Mouse (Mus musculus) heart, adult 2 months (tissue): Measurements from ENCODE around the gene Bloc1s5. TPM values are rescaled to one million over a fixed set of nuclear protein-coding genes. Genes with fewer than 3 reads are reported as not detected.
"Not testable (repeated sequence)": the region's sequence is repeated elsewhere in the genome, so short reads cannot be mapped to it uniquely, and the experiment has no call there.

Source experiments
- DNase-seq, 2 experiments: peaks; one replicate each; pipeline ENCODE4 v3.0.0; 2021
- H3K27ac ChIP-seq: fragments of 200-600 bp; 2 replicates; pipeline ENCODE4 v1.8.1; 2022
- H3K27me3 ChIP-seq: fragments of 200-500 bp; 2 replicates; pipeline ENCODE4 v1.6.1; 2012; ENCODE audit warnings: mild to moderate bottlenecking, low read length, inconsistent platforms, mixed read lengths; ENCODE audit not compliant: control insufficient read depth, insufficient read depth
- H3K36me3 ChIP-seq: fragments of 200-500 bp; 2 replicates; pipeline ENCODE4 v1.6.1; 2012; ENCODE audit warnings: low read length, inconsistent platforms; ENCODE audit not compliant: control insufficient read depth, insufficient read depth
- H3K4me1 ChIP-seq: fragments of 200-500 bp; 2 replicates; pipeline ENCODE4 v1.6.1; 2011; ENCODE audit warnings: low read length; ENCODE audit not compliant: control insufficient read depth, insufficient read depth
- H3K4me3 ChIP-seq: fragments of 200-600 bp; 2 replicates; pipeline ENCODE4 v1.8.1; 2022
- H3K79me2 ChIP-seq: fragments of 200-500 bp; replicated peaks from 2 replicates; pipeline ENCODE4 v1.6.1; 2012; ENCODE audit warnings: mild to moderate bottlenecking, inconsistent platforms, low read length, moderate library complexity, mixed read lengths; ENCODE audit not compliant: control insufficient read depth, insufficient read depth
- H3K9ac ChIP-seq: fragments of 200-500 bp; 2 replicates; pipeline ENCODE4 v1.6.1; 2012; ENCODE audit warnings: low read depth, mild to moderate bottlenecking, control low read depth, inconsistent platforms, low read length, mixed read lengths
- CTCF ChIP-seq: fragments of 200-600 bp; IDR thresholded peaks from 2 replicates; pipeline ENCODE4 v1.8.1; 2022; ENCODE audit warnings: antibody characterized with exemption, mild to moderate bottlenecking, moderate library complexity
- EP300 ChIP-seq: fragments of 200-500 bp; IDR thresholded peaks from 2 replicates; pipeline ENCODE4 v1.6.1; 2011; ENCODE audit warnings: low read depth, low read length, control low read depth; ENCODE audit not compliant: insufficient read depth
- POLR2A ChIP-seq: fragments of 200-500 bp; IDR thresholded peaks from 2 replicates; pipeline ENCODE4 v1.6.1; 2011; ENCODE audit warnings: mild to moderate bottlenecking, low read depth, low read length, control low read depth; ENCODE audit not compliant: insufficient read depth
- WGBS: fragments of 180-500 bp; shearing (Covaris S2); methylation state at CpG from one replicate; pipeline ENCODE4 v1.1.7; 2018; 5-methylcytosine and 5-hydroxymethylcytosine counted together
- intact Hi-C: fragments of 180-260 bp; cut with DNase I; formaldehyde crosslinking; loops from one replicate; pipeline ENCODE4 v1.15.1; 2025
- long read RNA-seq: library from polyadenylated mRNA; stranded (forward); transcript quantifications from one replicate; pipeline ENCODE4 v2.0.0, GENCODE M21; 2021
- polyA plus RNA-seq: library from polyadenylated mRNA; depleted of rRNA; stranded (reverse); fragments of >200 nt; gene quantifications from 2 replicates; pipeline ENCODE4 v1.2.3, GENCODE M21; 2012; rRNA removed
- total RNA-seq, 2 experiments: library from RNA; stranded (reverse); gene quantifications; 2 replicates each; pipeline ENCODE4 v1.2.3; 2021

Bloc1s5 gene
- 10 to 100 TPM; 10.5 to 12.0 TPM for total RNA-seq
- 5.2 and 7.9 TPM in 2 replicates for polyA plus RNA-seq
- long read RNA-seq, full-length matches to known transcripts, result 14 of 20 reads
- long read RNA-seq, partial matches to known transcripts, result 0 of 20 reads
- long read RNA-seq, other reads (novel, unspliced or antisense), result 6 of 20 reads

GRCm38 (mm10) chr13:38634800-38635269 is at the start of gene Bloc1s5:
TSS of gene Bloc1s5 (minus strand) at chr13:38635109.
- H3K27ac ChIP-seq, result peak within 1 kb of the TSS; percentile 70
- H3K36me3 ChIP-seq, result no peaks in the 10 kb centered on the region
- intact Hi-C loops, result loop anchor here (10.0 kb wide), 1 partner anchor 430 kb away; the partner anchor contains the start of gene Snrnp48
- no peaks in the 10 kb centered on the region for H3K27me3 ChIP-seq
- TF ChIP-seq POLR2A (peak; percentile 61), CTCF (no peak), EP300 (peak; percentile 80; the same call in 1 of the 2 replicates)
- peak; percentile 93 to 96 for DNase-seq
- under 1% methylated on average over 44 of the region's 44 CpGs for WGBS
- H3K79me2 ChIP-seq, result no peaks in the 10 kb centered on the region
- peak within 1 kb of the TSS; percentile 78 for H3K9ac ChIP-seq
- H3K4me3 ChIP-seq, result peak within 1 kb of the TSS; percentile 80
- no peaks in the 10 kb centered on the region; the same call in 1 of the 2 replicates for H3K4me1 ChIP-seq

- H3K9ac ChIP-seq, result no peak overlapping the region
These were observed 37.4 kb upstream of the Bloc1s5 start for GRCm38 (mm10) chr13:38672336-38672735.

GRCm38 (mm10) chr13:38671451-38671850 is 36.5 kb upstream of the Bloc1s5 start:
- intact Hi-C loops, H3K4me3 ChIP-seq, H3K36me3 ChIP-seq, H3K9ac ChIP-seq, H3K4me1 ChIP-seq, H3K27me3 ChIP-seq, DNase-seq, H3K79me2 ChIP-seq, H3K27ac ChIP-seq: not testable (repeated sequence)
- 86% methylated on average over 6 of the region's 6 CpGs for WGBS

More at GRCm38 (mm10) chr13:38672336-38672735, 37.4 kb upstream of the Bloc1s5 start:
- Histone ChIP-seq H3K79me2 (no peaks in the 10 kb centered on the region), H3K27me3 (no peaks in the 10 kb centered on the region), H3K4me3 (no peak overlapping the region), H3K36me3 (no peaks in the 10 kb centered on the region), H3K27ac (no peak overlapping the region), H3K4me1 (no peaks in the 10 kb centered on the region)
- TF ChIP-seq CTCF, result no peak
- no peak for TF ChIP-seq POLR2A
- TF ChIP-seq EP300, result no peak
- intact Hi-C loops, result no loop called here
- no peak for DNase-seq
- 80% methylated on average over 9 of the region's 9 CpGs for WGBS

GRCm38 (mm10) chr13:38670051-38670450 is 35.1 kb upstream of the Bloc1s5 start:
- DNase-seq, result no peak
- Histone ChIP-seq H3K36me3 (no peaks in the 10 kb centered on the region), H3K27ac (no peak overlapping the region), H3K27me3 (no peaks in the 10 kb centered on the region), H3K79me2 (no peaks in the 10 kb centered on the region), H3K4me1 (no peaks in the 10 kb centered on the region), H3K4me3 (no peak overlapping the region), H3K9ac (no peak overlapping the region)
- TF ChIP-seq EP300 (no peak), CTCF (no peak), POLR2A (no peak)
- intact Hi-C loops, result no loop called here

GRCm38 (mm10) chr13:38668514-38668913 is 33.6 kb upstream of the Bloc1s5 start:
- Histone ChIP-seq H3K4me1 (no peaks in the 10 kb centered on the region), H3K27me3 (no peaks in the 10 kb centered on the region), H3K79me2 (no peaks in the 10 kb centered on the region), H3K9ac (no peak overlapping the region), H3K27ac (no peak overlapping the region), H3K36me3 (no peaks in the 10 kb centered on the region), H3K4me3 (no peak overlapping the region)
- no peak for TF ChIP-seq EP300
- TF ChIP-seq CTCF, result peak; percentile 79
- intact Hi-C loops, result no loop called here
- WGBS, result 28% methylated on average over 2 of the region's 2 CpGs
- DNase-seq, result peak; percentile 15 to 44

GRCm38 (mm10) chr13:38664753-38665152 is 29.8 kb upstream of the Bloc1s5 start:
- WGBS, result 40% methylated on average over 1 of the region's 1 CpGs
- TF ChIP-seq EP300 (no peak), POLR2A (no peak), CTCF (no peak)
- H3K79me2 ChIP-seq, result no peaks in the 10 kb centered on the region
- no peaks in the 10 kb centered on the region for H3K4me1 ChIP-seq
- no peak for DNase-seq
- no peaks in the 10 kb centered on the region for H3K27me3 ChIP-seq
- H3K36me3 ChIP-seq, result no peaks in the 10 kb centered on the region
- H3K27ac ChIP-seq, result no peak overlapping the region
- intact Hi-C loops, result no loop called here
- no peak overlapping the region for H3K9ac ChIP-seq
- no peak overlapping the region for H3K4me3 ChIP-seq
